Mouse (Mus musculus): ENCODE measurements at regions not wholly inside any gene's neighbourhood (a gene's known extent, or its start where the extent isn't known, plus 50 kb on each side); places are given as distances from the start of the nearest gene placed in this dataset.

DNA sequence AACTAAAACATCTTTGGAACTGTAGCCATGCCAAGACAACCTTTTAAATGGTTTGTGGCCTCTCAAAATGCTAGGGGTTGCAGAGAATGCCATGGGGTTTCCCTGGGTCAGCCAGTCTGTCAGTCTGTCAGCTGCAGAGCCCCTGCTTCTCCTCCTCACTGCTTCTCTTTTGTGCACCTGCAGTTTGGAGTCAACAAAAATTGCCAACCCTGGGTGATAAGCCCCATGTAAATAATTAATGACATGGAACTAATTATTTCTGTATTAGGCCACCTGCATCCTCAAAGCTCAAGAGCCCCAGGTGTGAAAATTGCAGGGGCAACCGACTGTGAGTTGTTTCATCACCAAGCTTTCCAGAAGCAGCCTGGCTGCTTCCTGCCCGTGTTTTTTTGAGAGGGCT, 70.6 kb downstream of the Bmp2 start:
- TF ChIP-seq ZC3H11A (IDR thresholded peaks at IDR 0.05; ENCODE audit: borderline replicate concordance, low read depth, low read length): no peak
- no peak for TF ChIP-seq ZNF384 (IDR thresholded peaks at IDR 0.05; ENCODE audit: low read depth, low read length)

All from ES-E14 (cell line).